Mouse (Mus musculus): ENCODE results near the gene Cd200r1.
"Not testable (repeated sequence)": the region's sequence is repeated elsewhere in the genome, so short reads cannot be mapped to it uniquely, and the experiment has no call there.

DNA sequence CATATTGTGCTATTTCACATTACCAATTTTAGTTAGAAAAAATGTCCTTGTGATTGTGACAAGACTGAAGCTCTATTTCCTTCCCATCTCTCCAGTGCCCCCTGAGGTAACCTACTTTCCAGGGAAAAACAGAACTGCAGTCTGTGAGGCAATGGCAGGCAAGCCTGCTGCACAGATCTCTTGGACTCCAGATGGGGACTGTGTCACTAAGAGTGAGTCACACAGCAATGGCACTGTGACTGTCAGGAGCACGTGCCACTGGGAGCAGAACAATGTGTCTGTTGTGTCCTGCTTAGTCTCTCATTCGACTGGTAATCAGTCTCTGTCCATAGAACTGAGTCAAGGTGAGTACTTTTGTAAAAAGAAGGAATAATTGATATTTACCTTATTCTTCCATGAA lies 67.7 kb downstream of the Cd200r1 start:
- not testable (repeated sequence) for TF ChIP-seq CTCF (IDR thresholded peaks at IDR 0.05; ENCODE audit: control insufficient read depth, insufficient read depth, insufficient replicate concordance, low read depth, low read length); POLR2A (IDR thresholded peaks at IDR 0.05; ENCODE audit: control insufficient read depth, low read depth, low read length)
